Mouse (Mus musculus): ENCODE data around the gene 9230102O04Rik. TPM values are rescaled to one million over a fixed set of nuclear protein-coding genes. Genes with fewer than 3 reads are reported as not detected.

9230102O04Rik gene
- total RNA-seq, 1 experiment from 2014 or later, result not detected

GRCm38 (mm10) chr2:9871798-9872197 lies 17.5 kb downstream of the 9230102O04Rik start:
- no peak for DNase-seq

DNA sequence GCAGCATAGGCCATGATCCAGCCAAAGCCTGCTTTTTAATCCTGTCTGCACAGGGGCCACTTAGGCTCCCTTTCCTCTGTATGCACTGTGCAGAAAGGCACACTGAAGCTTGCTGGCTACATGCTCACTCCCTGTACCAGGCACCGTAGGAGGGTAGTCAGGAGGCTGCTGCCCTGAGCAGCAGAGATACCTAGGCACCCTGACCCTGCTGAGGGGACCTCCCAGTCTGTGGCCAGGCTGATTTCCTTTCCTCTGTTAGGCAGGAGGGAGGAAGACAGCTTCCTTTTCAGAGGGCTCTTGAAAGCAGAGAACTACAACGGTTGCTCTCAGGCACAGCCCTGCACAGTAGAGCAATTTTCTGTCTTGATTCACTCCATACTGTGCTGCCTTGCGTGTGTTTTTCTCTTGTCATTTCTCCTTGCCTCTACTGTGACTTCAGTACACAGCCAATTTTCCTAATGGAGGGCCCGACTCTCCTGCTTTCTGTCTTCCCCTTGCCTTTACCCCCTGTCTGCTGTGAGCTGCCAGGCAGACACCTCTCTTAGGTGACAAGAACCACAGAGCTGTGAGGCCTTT lies 18.1 kb downstream of the 9230102O04Rik start:
- no peak for DNase-seq

DNA sequence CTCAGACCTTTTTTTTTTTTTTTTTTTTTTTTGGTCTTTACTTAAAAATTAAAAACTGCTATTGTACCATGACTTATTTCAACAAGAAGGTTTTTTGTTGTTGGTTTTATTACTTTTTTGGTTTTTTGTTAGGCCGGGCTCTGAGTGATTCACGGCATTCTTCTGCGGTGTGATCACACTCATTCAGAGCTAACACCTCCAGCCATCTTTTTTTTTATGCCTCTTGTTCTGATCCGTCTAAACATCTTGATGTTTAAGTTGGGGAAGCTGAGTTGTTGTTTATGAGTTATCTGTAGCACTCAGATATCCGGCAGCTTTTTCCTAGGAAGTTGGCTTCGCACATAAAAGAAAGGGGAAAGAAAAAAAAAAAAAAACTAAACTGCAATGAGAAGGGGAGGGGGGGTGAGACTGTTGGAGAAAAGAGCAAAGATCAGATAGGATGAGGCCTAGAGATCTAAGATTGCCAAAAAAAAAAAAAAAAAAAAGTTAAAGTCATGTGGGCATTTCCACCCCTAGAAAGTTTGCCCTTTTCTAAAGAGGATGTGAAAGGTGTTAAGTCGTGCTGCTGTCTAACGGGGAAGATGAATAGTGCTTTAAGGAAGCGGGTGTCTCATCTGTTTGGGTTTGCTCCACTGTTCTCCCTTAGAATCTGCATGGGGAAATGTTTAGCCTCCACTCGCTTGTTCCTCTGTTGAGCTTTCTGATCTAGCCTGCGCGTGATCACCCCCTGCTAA lies 22.1 kb downstream of the 9230102O04Rik start:
- DNase-seq, result no peak

GRCm38 (mm10) chr2:9860698-9861097 lies 28.6 kb downstream of the 9230102O04Rik start:
- no peak for DNase-seq

DNA sequence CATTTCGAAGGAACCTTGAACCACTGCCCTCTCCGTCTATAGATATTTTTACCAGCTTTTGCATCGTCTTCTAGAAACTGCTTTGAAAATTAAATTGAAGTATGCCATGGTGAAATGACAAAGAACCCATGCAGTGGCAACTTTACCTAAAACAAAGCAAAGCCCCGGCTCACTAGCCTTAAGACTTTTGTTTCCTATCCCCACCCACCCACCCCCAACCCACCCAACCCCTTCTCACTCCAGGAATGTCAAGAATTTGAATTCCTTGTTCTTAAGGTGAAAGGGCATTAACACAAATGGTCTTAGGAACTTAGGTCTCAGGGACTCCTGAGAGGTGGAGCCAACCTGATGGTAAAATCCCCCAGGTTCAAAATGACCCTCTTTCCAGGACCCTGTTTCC lies 33.5 kb downstream of the 9230102O04Rik start:
- DNase-seq, result no peak

GRCm38 (mm10) chr2:9852851-9853576 lies 36.3 kb downstream of the 9230102O04Rik start:
- no peak for DNase-seq

DNA sequence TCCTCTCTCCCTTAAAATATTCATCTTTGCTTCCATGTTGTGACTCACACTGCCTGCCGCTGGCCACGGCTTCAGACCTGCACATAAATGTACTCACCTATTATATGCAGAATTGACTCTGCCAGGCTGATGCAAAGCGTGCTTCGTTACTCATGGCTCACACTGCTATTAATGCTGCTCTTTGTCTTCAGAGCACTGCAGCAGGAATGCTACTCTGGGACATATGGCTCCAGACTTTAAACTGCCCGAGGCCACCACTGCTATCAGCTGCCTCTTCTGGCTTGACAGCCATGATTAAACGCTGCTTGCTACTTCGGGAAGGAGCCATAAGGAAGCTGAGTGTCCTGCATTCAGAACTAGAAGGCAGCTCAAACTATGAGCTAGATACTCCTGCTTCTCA lies 54.1 kb downstream of the 9230102O04Rik start:
- no peak for DNase-seq

DNA sequence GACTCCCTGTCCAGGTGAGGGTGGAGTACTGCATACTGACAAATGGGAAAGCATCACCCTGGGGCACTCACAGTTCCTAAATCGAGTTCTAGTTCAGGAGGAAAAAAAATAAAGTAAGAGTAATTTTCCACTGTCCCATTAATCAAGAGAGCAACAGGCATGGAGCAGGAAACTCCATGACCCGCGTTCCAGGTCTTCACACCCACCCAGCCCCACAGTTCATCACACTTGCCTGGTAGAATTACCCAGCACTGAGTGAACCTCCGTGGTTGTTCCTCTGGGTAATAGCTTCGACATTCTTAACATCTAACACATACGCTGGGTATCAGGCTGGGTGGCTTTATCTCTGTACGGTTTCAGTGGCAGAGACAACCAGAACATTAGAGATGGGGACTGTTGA lies 55.6 kb downstream of the 9230102O04Rik start:
- no peak for DNase-seq

Other genes starting within 250 kb of the 9230102O04Rik start
- 1.3 and 1.4 TPM in 2 replicates for gene 4930412O13Rik, start 8.3 kb downstream of the 9230102O04Rik start, total RNA-seq (2021)
- 17.3 and 19.1 TPM in 2 replicates for gene Gata3, start 494 bp upstream of the 9230102O04Rik start, total RNA-seq (2021)
- 10.3 and 13.4 TPM in 2 replicates for gene Taf3, start 159.1 kb upstream of the 9230102O04Rik start, total RNA-seq (2021)
- 563 and 581 TPM in 2 replicates for gene Atp5c1, start 191.0 kb upstream of the 9230102O04Rik start, total RNA-seq (2021)
- 21.0 and 24.7 TPM in 2 replicates for gene Kin, start 191.1 kb upstream of the 9230102O04Rik start, total RNA-seq (2021)
- gene Itih2, start 241.9 kb upstream of the 9230102O04Rik start, total RNA-seq (2021), result 14.6 and 184 TPM in 2 replicates